Mouse (Mus musculus) limb, embryonic 13.5 days (tissue): ENCODE results near the gene Hist1h2bb. TPM values are rescaled to one million over a fixed set of nuclear protein-coding genes. Genes with fewer than 3 reads are reported as not detected.
"Not testable (repeated sequence)": the region's sequence is repeated elsewhere in the genome, so short reads cannot be mapped to it uniquely, and the experiment has no call there.

Experiments
- ATAC-seq: fragments of 200-750 bp; cut with Nextera tagmentation; 2 replicates; pipeline ENCODE4 v1.8.0; 2017; ENCODE audit warnings: low read depth, moderate number of reproducible peaks, moderate TSS enrichment; ENCODE audit not compliant: low FRiP score
- H3K27ac ChIP-seq: fragments of 300-500 bp; sonication (generic); 2 replicates; pipeline ENCODE4 v1.5.1; 2015; ENCODE audit warnings: inconsistent platforms, mild to moderate bottlenecking, moderate library complexity
- H3K27me3 ChIP-seq: fragments of 300-500 bp; sonication (generic); 2 replicates; pipeline ENCODE4 v1.6.1; 2015; ENCODE audit warnings: mild to moderate bottlenecking, inconsistent platforms
- H3K36me3 ChIP-seq: fragments of 300-500 bp; sonication (generic); 2 replicates; pipeline ENCODE4 v1.6.1; 2015; ENCODE audit warnings: inconsistent platforms, mild to moderate bottlenecking, moderate library complexity
- H3K4me1 ChIP-seq: fragments of 300-500 bp; sonication (generic); 2 replicates; pipeline ENCODE4 v1.6.1; 2015; ENCODE audit warnings: inconsistent platforms
- H3K4me2 ChIP-seq: fragments of 300-500 bp; sonication (generic); replicated peaks from 2 replicates; pipeline ENCODE4 v1.6.1; 2015; ENCODE audit warnings: inconsistent platforms, mild to moderate bottlenecking, moderate library complexity
- H3K4me3 ChIP-seq: fragments of 300-500 bp; sonication (generic); 2 replicates; pipeline ENCODE4 v1.5.1; 2015; ENCODE audit warnings: moderate library complexity, mild to moderate bottlenecking, inconsistent platforms
- H3K9ac ChIP-seq: fragments of 300-500 bp; sonication (generic); 2 replicates; pipeline ENCODE4 v1.6.1; 2015; ENCODE audit warnings: mild to moderate bottlenecking, inconsistent platforms
- H3K9me3 ChIP-seq: fragments of 300-500 bp; sonication (generic); 2 replicates; pipeline ENCODE4 v1.6.1; 2016; ENCODE audit warnings: inconsistent platforms
- WGBS: fragments of 180-500 bp; shearing (Covaris S2); methylation state at CpG from one replicate; pipeline ENCODE4 v1.1.7; 2015; 5-methylcytosine and 5-hydroxymethylcytosine counted together
- polyA plus RNA-seq: library from polyadenylated mRNA; unstranded; fragments of >200 nt; fragmentation: Nextera tagmentation; extraction: Ambion mirVana; gene quantifications from 2 replicates; pipeline ENCODE4 v1.2.1, GENCODE M21; 2015

Gene Hist1h2bb
- polyA plus RNA-seq, 1 experiment from 2014 or later: 2.2 TPM

- no peak for ATAC-seq
- peak overlapping the region; percentile 69 for H3K9ac ChIP-seq
- H3K4me1 ChIP-seq: peaks cover 34% of the 10 kb centered on the region
Measured at GRCm38 (mm10) chr13:23744421-23745380, 1.8 kb upstream of the Hist1h2bb start.

DNA sequence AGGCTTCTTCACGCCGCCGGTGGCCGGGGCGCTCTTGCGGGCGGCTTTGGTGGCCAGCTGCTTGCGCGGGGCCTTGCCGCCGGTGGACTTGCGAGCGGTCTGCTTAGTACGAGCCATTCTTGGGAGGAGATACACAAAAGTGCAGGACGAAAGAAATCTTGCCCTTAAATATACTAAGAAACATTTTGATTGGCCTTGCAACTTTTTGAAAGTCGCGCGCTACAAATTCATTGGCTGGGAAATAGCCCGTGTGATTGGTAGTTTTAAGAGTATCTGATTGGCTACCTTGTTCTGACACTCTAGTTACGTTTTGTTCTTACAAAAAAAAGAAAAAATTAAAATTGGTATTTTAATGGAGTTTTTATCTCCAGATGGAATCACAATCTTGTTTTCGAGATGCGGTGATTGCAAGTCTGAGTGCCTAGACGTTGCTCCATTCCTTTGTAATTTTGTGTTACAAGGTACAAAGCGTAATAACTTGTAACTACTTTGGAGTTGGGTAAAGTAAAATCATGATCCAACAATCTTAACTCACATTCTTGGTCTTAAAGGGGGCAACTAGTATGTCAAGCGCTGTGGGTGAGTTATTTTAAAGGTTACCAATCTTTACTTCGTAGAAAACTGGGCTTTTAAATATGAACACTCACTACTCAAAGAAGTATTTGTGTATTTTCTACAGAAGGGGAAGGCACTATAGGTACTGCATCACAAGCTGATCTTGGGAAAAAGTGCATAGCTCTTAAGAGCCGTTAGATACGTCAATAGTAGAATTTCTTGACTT lies 963 bp upstream of the Hist1h2bb start, which contains the start of gene Hist1h3c:
TSS of gene Hist1h3c (minus strand) at position 222 of the 781 bp plus-strand sequence.
- Histone ChIP-seq H3K36me3 (no peaks in the 10 kb centered on the region), H3K27ac (peak within 1 kb of the TSS; percentile 99), H3K9me3 (no peaks in the 10 kb centered on the region), H3K4me2 (peak within 1 kb of the TSS; percentile 69), H3K9ac (peak within 1 kb of the TSS; percentile 73), H3K27me3 (no peaks in the 10 kb centered on the region), H3K4me3 (peak within 1 kb of the TSS; percentile 49), H3K4me1 (peaks cover 30% of the 10 kb centered on the region)
- under 1% methylated on average over 28 of the region's 28 CpGs for WGBS
- peak; percentile 74 for ATAC-seq

More at GRCm38 (mm10) chr13:23744421-23745380, 1.8 kb upstream of the Hist1h2bb start:
- Histone ChIP-seq H3K4me3 (peak overlapping the region; percentile 49), H3K4me2 (peak overlapping the region; percentile 69), H3K9me3 (no peaks in the 10 kb centered on the region), H3K27ac (peak overlapping the region; percentile 72), H3K27me3 (no peaks in the 10 kb centered on the region), H3K36me3 (no peaks in the 10 kb centered on the region)
- under 1% methylated on average over 22 of the region's 36 CpGs for WGBS

DNA sequence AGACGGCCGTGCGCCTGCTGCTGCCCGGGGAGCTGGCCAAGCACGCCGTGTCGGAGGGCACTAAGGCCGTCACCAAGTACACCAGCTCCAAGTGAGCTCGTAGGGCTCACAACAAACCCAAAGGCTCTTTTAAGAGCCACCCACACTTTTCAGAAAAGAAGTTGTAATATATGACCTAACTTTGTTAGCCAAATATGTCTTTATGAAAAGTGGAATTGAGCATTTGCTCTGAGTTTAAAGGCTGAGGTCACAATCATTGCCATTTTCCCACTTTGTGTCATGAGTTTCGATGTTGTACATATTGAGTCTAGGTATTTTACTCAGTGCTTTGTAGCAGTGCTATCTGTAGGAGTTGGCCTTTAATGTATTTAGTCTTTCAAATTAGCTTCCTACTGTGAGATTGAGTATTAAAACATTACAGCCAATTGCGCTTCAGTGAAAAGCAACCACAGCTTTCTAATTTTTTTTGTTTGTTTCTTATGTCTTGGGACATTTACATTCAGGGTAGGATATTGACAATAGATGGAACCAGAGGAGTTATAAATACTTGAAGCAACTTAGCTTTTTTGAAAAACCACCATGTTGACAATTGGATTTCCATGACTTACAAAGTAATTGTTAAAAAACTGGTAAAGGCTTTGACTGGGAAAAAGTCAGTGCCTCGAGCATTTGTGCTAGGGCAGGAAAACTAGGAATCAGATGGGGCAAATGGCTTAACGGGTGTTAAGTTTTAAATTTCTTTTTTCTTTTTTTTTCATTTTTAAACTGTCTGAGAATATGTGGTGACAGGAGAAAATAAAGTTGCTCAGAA lies 752 bp downstream of the Hist1h2bb start:
- no peak for ATAC-seq
- 3% methylated on average over 13 of the region's 13 CpGs for WGBS
- Histone ChIP-seq H3K4me2 (peak overlapping the region; percentile 69), H3K9ac (peak overlapping the region; percentile 68), H3K4me1 (peaks cover 25% of the 10 kb centered on the region), H3K27me3 (no peaks in the 10 kb centered on the region), H3K36me3 (no peaks in the 10 kb centered on the region), H3K4me3 (peak overlapping the region; percentile 49), H3K27ac (peak overlapping the region; percentile 99), H3K9me3 (no peaks in the 10 kb centered on the region)

DNA sequence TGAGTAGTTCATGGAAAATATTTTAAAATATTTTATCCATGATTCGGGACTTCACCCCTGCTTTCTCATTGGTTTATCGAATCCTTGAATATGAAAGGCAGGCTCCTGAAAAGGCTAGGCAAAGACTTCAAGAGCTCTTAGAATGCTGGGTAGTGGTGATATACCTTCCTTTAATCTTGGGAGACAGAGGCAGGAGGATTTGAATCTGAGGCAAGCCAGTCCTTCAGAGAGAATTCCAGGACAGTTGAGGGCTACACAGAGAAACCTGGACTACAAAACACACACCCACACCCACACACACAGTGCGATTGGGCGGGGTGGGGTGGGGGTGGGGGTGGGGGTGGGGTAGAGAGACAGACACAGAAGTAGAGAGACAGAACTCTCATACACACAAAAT lies 1.4 kb downstream of the Hist1h2bb start:
- peak overlapping the region; percentile 99 for H3K27ac ChIP-seq
- peak overlapping the region; percentile 49; the same call in 1 of the 2 replicates for H3K4me3 ChIP-seq
- H3K4me1 ChIP-seq: peaks cover 29% of the 10 kb centered on the region
- H3K36me3 ChIP-seq: no peaks in the 10 kb centered on the region
- H3K27me3 ChIP-seq: no peaks in the 10 kb centered on the region
- H3K4me2 ChIP-seq: peak overlapping the region; percentile 69
- 9% methylated on average over 4 of the region's 4 CpGs for WGBS
- no peak for ATAC-seq
- H3K9me3 ChIP-seq: no peaks in the 10 kb centered on the region
- H3K9ac ChIP-seq: peak overlapping the region; percentile 68

DNA sequence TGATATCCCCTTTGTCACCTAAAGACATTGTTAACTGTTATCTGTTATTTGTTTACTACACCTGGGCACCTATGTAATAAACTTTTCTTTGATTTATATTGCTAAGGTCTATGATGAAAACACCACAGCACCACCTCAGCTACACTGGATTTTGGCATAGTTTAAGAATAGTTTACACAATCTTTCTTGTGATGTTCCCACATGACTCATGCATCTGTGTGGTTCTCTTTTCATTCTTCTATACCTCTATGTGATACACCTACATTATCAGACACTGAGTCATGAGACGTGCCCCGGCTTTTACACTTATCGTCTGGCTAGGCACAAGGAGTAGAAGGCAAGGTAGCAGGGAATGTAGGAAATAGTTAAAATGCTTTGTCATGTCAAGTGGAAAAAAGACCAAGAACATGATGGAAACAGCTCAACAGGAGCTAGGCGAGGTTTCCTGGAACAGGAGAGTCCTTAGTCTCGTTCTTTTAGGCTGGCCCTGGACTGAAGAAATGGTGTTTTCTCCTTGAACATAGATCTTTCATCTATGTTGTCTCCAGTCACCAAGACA lies 3.1 kb downstream of the Hist1h2bb start:
- H3K36me3 ChIP-seq: no peaks in the 10 kb centered on the region
- H3K9me3 ChIP-seq: no peaks in the 10 kb centered on the region
- no peak overlapping the region for H3K4me3 ChIP-seq
- H3K4me2 ChIP-seq: no peak overlapping the region
- peak overlapping the region; percentile 84 for H3K27ac ChIP-seq
- H3K4me1 ChIP-seq: peaks cover 30% of the 10 kb centered on the region
- 93% methylated on average over 5 of the region's 5 CpGs for WGBS
- no peak overlapping the region for H3K9ac ChIP-seq
- H3K27me3 ChIP-seq: no peaks in the 10 kb centered on the region
- ATAC-seq: no peak

DNA sequence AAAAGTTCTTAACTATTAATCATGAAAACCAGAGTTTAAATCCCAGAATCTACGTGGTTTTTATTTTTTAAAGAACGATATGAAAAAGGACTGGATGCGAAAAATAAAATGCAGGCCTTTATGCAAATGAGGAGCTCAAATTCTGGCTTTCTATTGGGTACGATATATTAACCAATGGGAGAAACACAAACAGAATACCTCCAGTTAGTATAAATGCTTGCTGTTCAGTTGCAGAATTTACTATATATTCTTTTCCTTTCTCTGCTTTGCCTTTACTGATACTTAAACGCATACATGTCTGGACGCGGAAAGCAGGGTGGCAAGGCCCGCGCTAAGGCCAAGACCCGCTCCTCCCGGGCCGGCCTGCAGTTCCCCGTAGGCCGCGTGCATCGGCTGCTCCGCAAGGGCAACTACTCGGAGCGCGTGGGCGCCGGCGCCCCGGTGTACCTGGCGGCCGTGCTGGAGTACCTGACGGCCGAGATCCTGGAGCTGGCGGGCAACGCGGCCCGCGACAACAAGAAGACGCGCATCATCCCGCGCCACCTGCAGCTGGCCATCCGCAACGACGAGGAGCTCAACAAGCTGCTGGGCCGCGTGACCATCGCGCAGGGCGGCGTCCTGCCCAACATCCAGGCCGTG lies 4.4 kb downstream of the Hist1h2bb start, which contains the start of gene Hist1h2ab:
TSS of gene Hist1h2ab (plus strand) at position 288 of the 639 bp plus-strand sequence.
- WGBS: under 1% methylated on average over 32 of the region's 47 CpGs
- Histone ChIP-seq H3K4me3 (peak within 1 kb of the TSS; percentile 48), H3K4me1 (peaks cover 29% of the 10 kb centered on the region), H3K9ac (peak within 1 kb of the TSS; percentile 69), H3K4me2 (peak within 1 kb of the TSS; percentile 65), H3K27ac (peak within 1 kb of the TSS; percentile 96)
- not testable (repeated sequence) for H3K36me3 ChIP-seq, H3K27me3 ChIP-seq, H3K9me3 ChIP-seq
- peak; percentile 54 for ATAC-seq

DNA sequence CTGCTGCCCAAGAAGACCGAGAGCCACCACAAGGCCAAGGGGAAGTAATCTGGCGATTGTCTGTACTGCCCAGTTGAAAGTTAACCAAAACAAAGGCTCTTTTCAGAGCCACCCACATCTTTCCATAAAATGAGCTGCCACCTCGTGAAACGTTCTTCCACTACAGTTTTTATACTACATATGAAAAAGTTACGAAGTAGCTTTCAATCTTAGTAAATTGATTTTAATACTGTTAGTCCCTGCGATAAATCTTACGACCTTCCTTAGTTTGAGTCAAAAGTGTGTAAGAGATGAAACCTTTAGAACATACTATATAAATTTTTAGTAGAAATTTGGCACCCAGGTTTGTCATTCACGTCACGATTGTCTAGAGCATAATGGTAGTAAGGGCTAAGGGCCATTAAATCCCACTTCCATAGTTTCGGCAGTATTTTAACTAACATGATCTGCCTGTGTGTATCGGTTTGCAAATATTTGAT lies 5.0 kb downstream of the Hist1h2bb start:
- H3K4me3 ChIP-seq: peak overlapping the region; percentile 48
- under 1% methylated on average over 11 of the region's 11 CpGs for WGBS
- H3K4me1 ChIP-seq: peaks cover 29% of the 10 kb centered on the region
- H3K9ac ChIP-seq: peak overlapping the region; percentile 69
- H3K4me2 ChIP-seq: peak overlapping the region; percentile 65
- H3K27ac ChIP-seq: peak overlapping the region; percentile 96
- ATAC-seq: no peak
- no peaks in the 10 kb centered on the region for H3K9me3 ChIP-seq
- H3K27me3 ChIP-seq: no peaks in the 10 kb centered on the region
- no peaks in the 10 kb centered on the region for H3K36me3 ChIP-seq

DNA sequence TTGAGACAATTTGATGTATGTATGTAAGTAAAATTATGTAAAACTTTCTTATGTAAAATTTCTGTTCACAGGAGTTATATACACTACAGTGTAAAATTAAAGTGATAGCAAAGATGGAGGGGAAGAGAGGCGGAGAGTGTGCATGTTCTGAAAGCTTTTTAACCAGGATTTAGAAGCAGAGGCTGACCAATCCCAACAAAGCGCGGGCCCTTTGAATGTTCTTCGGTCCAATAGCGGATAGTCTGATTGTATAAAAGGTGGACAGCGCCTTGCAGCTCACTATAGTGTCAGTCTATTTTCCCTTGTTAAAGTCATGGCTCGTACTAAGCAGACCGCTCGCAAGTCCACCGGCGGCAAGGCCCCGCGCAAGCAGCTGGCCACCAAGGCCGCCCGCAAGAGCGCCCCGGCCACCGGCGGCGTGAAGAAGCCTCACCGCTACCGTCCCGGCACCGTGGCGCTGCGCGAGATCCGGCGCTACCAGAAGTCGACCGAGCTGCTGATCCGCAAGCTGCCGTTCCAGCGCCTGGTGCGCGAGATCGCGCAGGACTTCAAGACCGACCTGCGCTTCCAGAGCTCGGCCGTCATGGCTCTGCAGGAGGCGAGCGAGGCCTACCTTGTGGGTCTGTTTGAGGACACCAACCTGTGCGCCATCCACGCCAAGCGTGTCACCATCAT lies 5.7 kb downstream of the Hist1h2bb start, which contains the start of gene Hist1h3b:
TSS of gene Hist1h3b (plus strand) at position 201 of the 675 bp plus-strand sequence.
- not testable (repeated sequence) for H3K9me3 ChIP-seq, H3K36me3 ChIP-seq, H3K27me3 ChIP-seq
- Histone ChIP-seq H3K27ac (peak within 1 kb of the TSS; percentile 96), H3K4me2 (peak within 1 kb of the TSS; percentile 65), H3K4me1 (peaks cover 27% of the 10 kb centered on the region), H3K4me3 (peak within 1 kb of the TSS; percentile 48), H3K9ac (peak within 1 kb of the TSS; percentile 69)
- ATAC-seq: peak; percentile 90
- 0% methylated on average over 21 of the region's 47 CpGs for WGBS

DNA sequence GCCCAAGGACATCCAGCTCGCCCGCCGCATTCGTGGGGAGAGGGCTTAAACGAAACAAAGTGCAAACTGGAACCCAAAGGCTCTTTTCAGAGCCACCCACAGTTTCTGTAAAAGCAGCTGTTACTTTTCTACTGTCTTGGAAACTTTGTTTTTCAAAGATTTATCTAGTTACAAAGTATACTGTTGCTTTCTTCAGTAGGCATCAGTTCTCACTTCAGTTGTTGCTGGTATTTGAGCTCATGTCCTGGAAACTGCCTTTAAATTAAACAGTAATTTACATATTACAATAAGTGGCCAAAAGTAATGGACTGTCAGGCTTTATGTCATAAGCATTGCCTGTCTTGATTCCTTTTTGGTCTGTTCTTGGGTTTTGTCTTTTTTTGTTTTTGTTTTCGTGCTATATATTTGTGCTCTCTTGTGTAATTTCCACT lies 6.2 kb downstream of the Hist1h2bb start:
- H3K9me3 ChIP-seq: no peaks in the 10 kb centered on the region
- H3K36me3 ChIP-seq: no peaks in the 10 kb centered on the region
- no peak for ATAC-seq
- H3K27ac ChIP-seq: peak overlapping the region; percentile 76
- peaks cover 27% of the 10 kb centered on the region for H3K4me1 ChIP-seq
- H3K27me3 ChIP-seq: no peaks in the 10 kb centered on the region
- H3K4me3 ChIP-seq: peak overlapping the region; percentile 42
- H3K9ac ChIP-seq: peak overlapping the region; percentile 65
- H3K4me2 ChIP-seq: peak overlapping the region; percentile 65
- WGBS: 4% methylated on average over 6 of the region's 6 CpGs
